9 mouse cellular contexts compared by ENCODE assay signal in genomic region chr2:20961295-20961694, GRCm38 (mm10). TPM values are rescaled to one million over a fixed set of nuclear protein-coding genes. Genes with fewer than 3 reads are reported as not detected.
A peak's percentile ranks its signal among the peaks of the same experiment; 100 is the strongest.
DNase-seq lines count a peak whose midpoint lies in the region; ATAC-seq and TF ChIP-seq lines count a peak whose summit lies in the region.
"Had no signal": no experiment of that assay in that cellular context is flagged by ENCODE, and none has a peak within 500 bp of the region (broad histone marks: within the 10 kb centered on the region; RNA-seq: fewer than 3 reads in every experiment).

No protein-coding gene starts in this region.

- H3K4me2 ChIP-seq in heart, postnatal 0 days (ENCODE audit: low read depth, low read length), result peak overlapping the region; percentile 19; the same call in 1 of the 2 replicates
- H3K4me2 ChIP-seq in forebrain, postnatal 0 days (ENCODE audit: low read depth), result peak overlapping the region; percentile 52
- H3K4me2 ChIP-seq in midbrain, embryonic 14.5 days (ENCODE audit: low read length), result peak overlapping the region; percentile 49

- H3K9ac ChIP-seq in heart, postnatal 0 days (replicated peaks; ENCODE audit: low read depth, low read length), result no peak overlapping the region
- peak overlapping the region; percentile 32; the same call in 1 of the 2 replicates for H3K9ac ChIP-seq in forebrain, postnatal 0 days
- H3K9ac ChIP-seq in midbrain, embryonic 14.5 days (replicated peaks; ENCODE audit: low read length), result no peak overlapping the region; the same call in 1 of the 2 replicates

- no peaks in the 10 kb centered on the region for H3K36me3 ChIP-seq in heart, postnatal 0 days (replicated peaks; ENCODE audit: control insufficient read depth, insufficient read depth, low read length)
- no peaks in the 10 kb centered on the region for H3K36me3 ChIP-seq in forebrain, postnatal 0 days (ENCODE audit: insufficient read depth)
- no peaks in the 10 kb centered on the region for H3K36me3 ChIP-seq in midbrain, embryonic 14.5 days (ENCODE audit: control insufficient read depth, insufficient read depth, low read length)

- no peak for DNase-seq in heart, postnatal 0 days (ENCODE audit: low spot score)
- DNase-seq in heart, postnatal 36 days, result no peak
- peak; percentile 62 for DNase-seq in Muller cell, postnatal 12 days (ENCODE audit: inconsistent ontology term)
- DNase-seq in forebrain, postnatal 0 days, result peak; percentile 37
- DNase-seq in midbrain, embryonic 14.5 days, result no peak
- no peak for DNase-seq in c-Kit-positive CD71-positive TER-119-positive erythroid progenitor cells, embryonic 14.5 days (ENCODE audit: low spot score)
- DNase-seq in testis, postnatal 14 days (ENCODE audit: low spot score), result no peak
- DNase-seq in urinary bladder, postnatal 36 days (ENCODE audit: low spot score in 2 of 2), result no peak
- DNase-seq: adrenal gland, adult 2 months had no signal

- no peak overlapping the region for H3K27ac ChIP-seq in heart, postnatal 0 days (ENCODE audit: low read depth)
- H3K27ac ChIP-seq in forebrain, postnatal 0 days (ENCODE audit: low read depth, low read length), result peak overlapping the region; percentile 22
- peak overlapping the region; percentile 21; the same call in 1 of the 2 replicates for H3K27ac ChIP-seq in midbrain, embryonic 14.5 days (replicated peaks; ENCODE audit: low read depth, low read length)

- no peaks in the 10 kb centered on the region for H3K27me3 ChIP-seq in heart, postnatal 0 days (ENCODE audit: control insufficient read depth, insufficient read depth, low read length)
- no peaks in the 10 kb centered on the region for H3K27me3 ChIP-seq in forebrain, postnatal 0 days (ENCODE audit: insufficient read depth, low read length)
- no peaks in the 10 kb centered on the region for H3K27me3 ChIP-seq in midbrain, embryonic 14.5 days (ENCODE audit: control insufficient read depth, insufficient read depth, low read length)

- no peak for TF ChIP-seq CTCF in heart, postnatal 0 days (IDR thresholded peaks at IDR 0.05; ENCODE audit: low read depth)
- no peak for TF ChIP-seq CTCF in forebrain, postnatal 0 days (IDR thresholded peaks at IDR 0.05; ENCODE audit: low read depth)

- intact Hi-C loops in heart, postnatal 36 days (cut with DNase I), result loop anchor here (5.0 kb wide), 1 partner anchor 34 kb away; no protein-coding TSS in a partner anchor

- ATAC-seq in heart, postnatal 0 days (ENCODE audit: insufficient read depth, low read depth), result no peak
- peak; percentile 49 for ATAC-seq in forebrain, postnatal 0 days
- ATAC-seq in midbrain, embryonic 14.5 days (ENCODE audit: low FRiP score, low TSS enrichment), result no peak

- no peak overlapping the region for H3K4me3 ChIP-seq in heart, postnatal 0 days (ENCODE audit: low read depth, low read length)
- no peak overlapping the region for H3K4me3 ChIP-seq in forebrain, postnatal 0 days (ENCODE audit: low read depth, low read length)
- no peak overlapping the region for H3K4me3 ChIP-seq in midbrain, embryonic 14.5 days (replicated peaks; ENCODE audit: low read depth, low read length)

- no peaks in the 10 kb centered on the region for H3K9me3 ChIP-seq in heart, postnatal 0 days (replicated peaks; ENCODE audit: control insufficient read depth, low read length)
- no peaks in the 10 kb centered on the region for H3K9me3 ChIP-seq in forebrain, postnatal 0 days (ENCODE audit: low read length)
- no peaks in the 10 kb centered on the region for H3K9me3 ChIP-seq in midbrain, embryonic 14.5 days (ENCODE audit: control insufficient read depth, low read length)

- TF ChIP-seq EP300 in heart, postnatal 0 days (IDR thresholded peaks at IDR 0.05; ENCODE audit: low read depth), result no peak

- H3K4me1 ChIP-seq in heart, postnatal 0 days (ENCODE audit: control insufficient read depth, insufficient read depth), result peaks cover 48% of the 10 kb centered on the region
- peaks cover 39% of the 10 kb centered on the region for H3K4me1 ChIP-seq in forebrain, postnatal 0 days (ENCODE audit: insufficient read depth)
- H3K4me1 ChIP-seq in midbrain, embryonic 14.5 days (ENCODE audit: control insufficient read depth, insufficient read depth, low read length), result peaks cover 64% of the 10 kb centered on the region

- 56% methylated on average over 8 of the region's 8 CpGs for WGBS in heart, postnatal 0 days
- 17% methylated on average over 8 of the region's 8 CpGs for WGBS in forebrain, postnatal 0 days
- WGBS in midbrain, embryonic 14.5 days, result 52% methylated on average over 8 of the region's 8 CpGs

RNA-seq across cellular contexts. Expression of gene Arhgap21, which starts 7.4 kb away (rescaled TPM):
- total RNA-seq in heart, postnatal 0 days (2014; rRNA removed; ENCODE audit: low replicate concordance), result 66.7 and 77.3 TPM in 2 replicates
- polyA plus RNA-seq in heart, postnatal 0 days (2015; fragmentation: Nextera tagmentation; extraction: Ambion mirVana), result 10.1 and 11.4 TPM in 2 replicates
- 10 to 100 TPM; 73.4 to 85.7 TPM for total RNA-seq in heart, postnatal 36 days (2021)
- total RNA-seq in forebrain, postnatal 0 days (2014; rRNA removed), result 94.7 and 99.1 TPM in 2 replicates
- 18.2 and 24.9 TPM in 2 replicates for polyA plus RNA-seq in forebrain, postnatal 0 days (2015; fragmentation: Nextera tagmentation; extraction: Ambion mirVana)
- 62.7 TPM in 2 replicates for polyA plus RNA-seq in midbrain, embryonic 14.5 days (2014; fragmentation: Nextera tagmentation; extraction: Ambion mirVana)

Comparison
In these comparisons a context has a peak if more than half of its experiments do, and no peak if none do; other contexts are left out.
1. DNase-seq: peak in Muller cell, postnatal 12 days (single experiment) and forebrain, postnatal 0 days (single experiment); none in heart, postnatal 0 days (single experiment), heart, postnatal 36 days (0 of 2), midbrain, embryonic 14.5 days (single experiment), c-Kit-positive CD71-positive TER-119-positive erythroid progenitor cells, embryonic 14.5 days (single experiment), testis, postnatal 14 days (single experiment) and urinary bladder, postnatal 36 days (0 of 2).
2. Peak in every context shown above with its lines, with median percentiles within 50 percentile points of each other: H3K4me2 ChIP-seq.